Mouse (Mus musculus): Measurements from ENCODE around the gene Ttll1.
A peak's percentile ranks its signal among the peaks of the same experiment; 100 is the strongest.
"Not testable (repeated sequence)": the region's sequence is repeated elsewhere in the genome, so short reads cannot be mapped to it uniquely, and the experiment has no call there.

Ttll1 gene

GRCm38 (mm10) chr15:83523638-83524332 is 13.1 kb upstream of the Ttll1 start:
- DNase-seq (ENCODE audit: low spot score in 2 of 2) = no peak

- DNase-seq (ENCODE audit: low spot score in 2 of 2) = no peak
These were observed 12.5 kb upstream of the Ttll1 start for GRCm38 (mm10) chr15:83523196-83523595.

- DNase-seq (ENCODE audit: low spot score in 2 of 2) = no peak
These were observed 10.2 kb upstream of the Ttll1 start for GRCm38 (mm10) chr15:83520861-83521382.

GRCm38 (mm10) chr15:83518215-83519048 is 7.7 kb upstream of the Ttll1 start:
- DNase-seq (ENCODE audit: low spot score in 2 of 2) = peak; percentile 58 to 60

GRCm38 (mm10) chr15:83515018-83515417 is 4.3 kb upstream of the Ttll1 start:
- DNase-seq (ENCODE audit: low spot score in 2 of 2) = peak; percentile 73 to 80

GRCm38 (mm10) chr15:83512489-83513281 is 2.0 kb upstream of the Ttll1 start:
- DNase-seq (ENCODE audit: low spot score in 2 of 2) = no peak

GRCm38 (mm10) chr15:83509950-83510804 is 516 bp downstream of the Ttll1 start:
- no peak for DNase-seq (ENCODE audit: low spot score in 2 of 2)

- DNase-seq (ENCODE audit: low spot score in 2 of 2) = not testable (repeated sequence)
These were observed 9.2 kb downstream of the Ttll1 start for GRCm38 (mm10) chr15:83501483-83501882.

GRCm38 (mm10) chr15:83500352-83500751 is 10.3 kb downstream of the Ttll1 start:
- DNase-seq (ENCODE audit: low spot score in 2 of 2) = no peak

GRCm38 (mm10) chr15:83499211-83499755 is 11.4 kb downstream of the Ttll1 start:
- no peak for DNase-seq (ENCODE audit: low spot score in 2 of 2)

GRCm38 (mm10) chr15:83497299-83497698 is 13.4 kb downstream of the Ttll1 start:
- no peak for DNase-seq (ENCODE audit: low spot score in 2 of 2)

GRCm38 (mm10) chr15:83495787-83496367 is 14.8 kb downstream of the Ttll1 start:
- DNase-seq (ENCODE audit: low spot score in 2 of 2) = no peak

- DNase-seq (ENCODE audit: low spot score in 2 of 2) = no peak
These were observed 15.5 kb downstream of the Ttll1 start for GRCm38 (mm10) chr15:83495195-83495594.

GRCm38 (mm10) chr15:83494572-83494920 is 16.1 kb downstream of the Ttll1 start:
- DNase-seq (ENCODE audit: low spot score in 2 of 2) = no peak

GRCm38 (mm10) chr15:83493856-83494571 is 16.7 kb downstream of the Ttll1 start:
- DNase-seq (ENCODE audit: low spot score in 2 of 2) = no peak

GRCm38 (mm10) chr15:83491891-83492290 is 18.8 kb downstream of the Ttll1 start:
- no peak for DNase-seq (ENCODE audit: low spot score in 2 of 2)

- DNase-seq (ENCODE audit: low spot score in 2 of 2) = no peak
These were observed 21.2 kb downstream of the Ttll1 start for GRCm38 (mm10) chr15:83489471-83489870.

GRCm38 (mm10) chr15:83487477-83488115 is 23.1 kb downstream of the Ttll1 start:
- no peak for DNase-seq (ENCODE audit: low spot score in 2 of 2)

- no peak for DNase-seq (ENCODE audit: low spot score in 2 of 2)
These were observed 26.4 kb downstream of the Ttll1 start for GRCm38 (mm10) chr15:83484311-83484710.
